Mouse (Mus musculus) 3T3-L1 (cell line): ENCODE results near the gene Lamb1.
A peak's percentile ranks its signal among the peaks of the same experiment; 100 is the strongest.

Experiments
- DNase-seq: peaks from one replicate; pipeline ENCODE4 v3.0.0-alpha.2; 2015; ENCODE audit warnings: low read depth, low spot score

Lamb1 gene

GRCm38 (mm10) chr12:31283617-31284136 lies 18.6 kb downstream of the Lamb1 start:
- no peak for DNase-seq

- no peak for DNase-seq
Measured at GRCm38 (mm10) chr12:31289046-31289445, 24.0 kb downstream of the Lamb1 start.

- no peak for DNase-seq
Measured at GRCm38 (mm10) chr12:31290951-31291350, 25.9 kb downstream of the Lamb1 start.

- DNase-seq, result no peak
Measured at GRCm38 (mm10) chr12:31293361-31294142, 28.5 kb downstream of the Lamb1 start.

- DNase-seq, result no peak
Measured at GRCm38 (mm10) chr12:31294526-31294925, 29.5 kb downstream of the Lamb1 start.

GRCm38 (mm10) chr12:31294996-31295395 lies 30.0 kb downstream of the Lamb1 start:
- DNase-seq, result no peak

- DNase-seq, result no peak
Measured at GRCm38 (mm10) chr12:31295505-31295904, 30.5 kb downstream of the Lamb1 start.

- no peak for DNase-seq
Measured at GRCm38 (mm10) chr12:31296097-31296496, 31.1 kb downstream of the Lamb1 start.

- DNase-seq, result no peak
Measured at GRCm38 (mm10) chr12:31298122-31298521, 33.1 kb downstream of the Lamb1 start.

- DNase-seq, result no peak
Measured at GRCm38 (mm10) chr12:31298530-31298929, 33.5 kb downstream of the Lamb1 start.

- no peak for DNase-seq
Measured at GRCm38 (mm10) chr12:31299126-31299525, 34.1 kb downstream of the Lamb1 start.

- DNase-seq, result no peak
Measured at GRCm38 (mm10) chr12:31299676-31300197, 34.7 kb downstream of the Lamb1 start.

- no peak for DNase-seq
Measured at GRCm38 (mm10) chr12:31300276-31300675, 35.2 kb downstream of the Lamb1 start.

- no peak for DNase-seq
Measured at GRCm38 (mm10) chr12:31302266-31302665, 37.2 kb downstream of the Lamb1 start.

GRCm38 (mm10) chr12:31302766-31303511 lies 37.9 kb downstream of the Lamb1 start:
- DNase-seq, result peak; percentile 76

- DNase-seq, result no peak
Measured at GRCm38 (mm10) chr12:31306075-31306675, 41.1 kb downstream of the Lamb1 start.

GRCm38 (mm10) chr12:31307011-31307410 lies 42.0 kb downstream of the Lamb1 start:
- DNase-seq, result no peak

- DNase-seq, result no peak
Measured at GRCm38 (mm10) chr12:31307756-31308155, 42.7 kb downstream of the Lamb1 start.

- DNase-seq, result no peak
Measured at GRCm38 (mm10) chr12:31310687-31311086, 45.7 kb downstream of the Lamb1 start.

GRCm38 (mm10) chr12:31311671-31312265 lies 46.7 kb downstream of the Lamb1 start:
- DNase-seq, result no peak

- no peak for DNase-seq
Measured at GRCm38 (mm10) chr12:31312281-31312680, 47.2 kb downstream of the Lamb1 start.

- no peak for DNase-seq
Measured at GRCm38 (mm10) chr12:31313136-31313535, 48.1 kb downstream of the Lamb1 start.
